Mouse (Mus musculus): ENCODE data around the gene Zfp638.

DNA sequence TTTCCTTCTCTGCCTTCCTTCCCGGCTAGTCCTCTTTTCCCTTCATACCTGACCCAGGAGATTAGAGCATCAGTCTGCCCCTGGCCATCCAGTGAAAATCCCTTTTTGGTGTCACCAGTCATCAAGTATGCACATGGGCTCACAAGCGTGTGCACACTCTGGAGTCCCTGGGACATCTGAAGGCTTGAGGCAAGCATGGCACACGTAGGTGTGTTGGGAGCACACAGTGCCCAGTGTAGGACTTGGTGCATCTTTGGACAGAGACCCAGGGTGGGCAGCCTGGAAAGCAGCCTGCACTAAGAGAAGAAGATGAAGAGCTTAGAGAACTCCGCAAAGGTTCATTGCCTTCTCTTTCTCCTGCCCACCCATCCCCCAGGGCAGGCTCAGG lies 143.0 kb downstream of the Zfp638 start:
- TF ChIP-seq CHD2 (IDR thresholded peaks at IDR 0.05; ENCODE audit: low read depth, low read length) (no peak), ZC3H11A (IDR thresholded peaks at IDR 0.05; ENCODE audit: borderline replicate concordance, low read depth, low read length) (no peak), MAFK (IDR thresholded peaks at IDR 0.05; ENCODE audit: insufficient read depth, low read depth, low read length) (no peak), HCFC1 (IDR thresholded peaks at IDR 0.05; ENCODE audit: borderline replicate concordance, insufficient read depth, low read length) (no peak)
